Mouse (Mus musculus) neural tube, embryonic 14.5 days (tissue): Measurements from ENCODE around the gene Git1. TPM values are rescaled to one million over a fixed set of nuclear protein-coding genes. Genes with fewer than 3 reads are reported as not detected.
"Not testable (repeated sequence)": the region's sequence is repeated elsewhere in the genome, so short reads cannot be mapped to it uniquely, and the experiment has no call there.

Experiments
- ATAC-seq: fragments of 200-750 bp; cut with Nextera tagmentation; 2 replicates; pipeline ENCODE4 v1.8.0; 2017; ENCODE audit warnings: low read depth, mild to moderate bottlenecking, moderate TSS enrichment, moderate library complexity
- H3K27ac ChIP-seq: fragments of 300-500 bp; sonication (generic); 2 replicates; pipeline ENCODE4 v1.5.1; 2014; ENCODE audit warnings: low read depth, mild to moderate bottlenecking, control low read depth, low read length, moderate library complexity, mixed read lengths
- H3K27me3 ChIP-seq: fragments of 300-500 bp; sonication (generic); 2 replicates; pipeline ENCODE4 v1.6.1; 2014; ENCODE audit warnings: low read length; ENCODE audit not compliant: control insufficient read depth, insufficient read depth
- H3K36me3 ChIP-seq: fragments of 300-500 bp; sonication (generic); 2 replicates; pipeline ENCODE4 v1.6.1; 2014; ENCODE audit warnings: low read length, mixed read lengths; ENCODE audit not compliant: control insufficient read depth, insufficient read depth
- H3K4me1 ChIP-seq: fragments of 300-500 bp; sonication (generic); 2 replicates; pipeline ENCODE4 v1.6.1; 2014; ENCODE audit warnings: low read length; ENCODE audit not compliant: control insufficient read depth, insufficient read depth
- H3K4me2 ChIP-seq: fragments of 300-500 bp; sonication (generic); 2 replicates; pipeline ENCODE4 v1.6.1; 2014; ENCODE audit warnings: mild to moderate bottlenecking, low read depth, low read length, control low read depth
- H3K4me3 ChIP-seq: fragments of 300-500 bp; sonication (generic); 2 replicates; pipeline ENCODE4 v1.5.1; 2014; ENCODE audit warnings: low read depth, low read length, control low read depth, mixed read lengths
- H3K9ac ChIP-seq: fragments of 300-500 bp; sonication (generic); replicated peaks from 2 replicates; pipeline ENCODE4 v1.6.1; 2014; ENCODE audit warnings: low read depth, mild to moderate bottlenecking, control low read depth, low read length, mixed read lengths
- H3K9me3 ChIP-seq: fragments of 300-500 bp; sonication (generic); 2 replicates; pipeline ENCODE4 v1.6.1; 2016; ENCODE audit warnings: low read length; ENCODE audit not compliant: control insufficient read depth
- WGBS: fragments of 180-500 bp; shearing (Covaris S2); extraction: QIAGEN DNeasy Blood & Tissue Kit; methylation state at CpG from one replicate; pipeline ENCODE4 v1.1.7; 2014; 5-methylcytosine and 5-hydroxymethylcytosine counted together
- polyA plus RNA-seq: library from polyadenylated mRNA; unstranded; fragments of >200 nt; fragmentation: Nextera tagmentation; extraction: Ambion mirVana; gene quantifications from 2 replicates; pipeline ENCODE4 v1.2.1, GENCODE M21; 2014

Git1 gene
- polyA plus RNA-seq, 1 experiment from 2014 or later: 20.3 TPM

- Histone ChIP-seq H3K27ac (no peak within 1 kb of the TSS), H3K4me2 (no peak within 1 kb of the TSS), H3K9me3 (no peaks in the 10 kb centered on the region), H3K4me1 (peaks cover 17% of the 10 kb centered on the region), H3K9ac (no peak within 1 kb of the TSS), H3K36me3 (no peaks in the 10 kb centered on the region), H3K4me3 (no peak within 1 kb of the TSS), H3K27me3 (peaks cover 12% of the 10 kb centered on the region)
- ATAC-seq: no peak
- WGBS: 68% methylated on average over 5 of the region's 5 CpGs
Measured at GRCm38 (mm10) chr11:77519043-77519442, 25.7 kb downstream of the Git1 start, which contains the start of gene Gm10392. Gene Gm10392 (minus strand): TSS chr11:77519198.

GRCm38 (mm10) chr11:77520601-77521529, 27.5 kb downstream of the Git1 start:
- H3K27ac ChIP-seq: no peak overlapping the region
- peaks cover 6% of the 10 kb centered on the region; the same call in 1 of the 2 replicates for H3K27me3 ChIP-seq
- H3K36me3 ChIP-seq: no peaks in the 10 kb centered on the region
- H3K4me2 ChIP-seq: no peak overlapping the region
- no peak overlapping the region for H3K9ac ChIP-seq
- no peak for ATAC-seq
- no peak overlapping the region for H3K4me3 ChIP-seq
- peaks cover 4% of the 10 kb centered on the region for H3K4me1 ChIP-seq
- 50% methylated on average over 5 of the region's 5 CpGs for WGBS
- no peaks in the 10 kb centered on the region for H3K9me3 ChIP-seq

GRCm38 (mm10) chr11:77525804-77526486, 32.6 kb downstream of the Git1 start:
- Histone ChIP-seq H3K4me1 (no peaks in the 10 kb centered on the region), H3K4me2 (no peak overlapping the region), H3K27me3 (no peaks in the 10 kb centered on the region), H3K9me3 (no peaks in the 10 kb centered on the region), H3K4me3 (no peak overlapping the region), H3K36me3 (no peaks in the 10 kb centered on the region), H3K9ac (no peak overlapping the region), H3K27ac (no peak overlapping the region)
- no peak for ATAC-seq
- WGBS: 74% methylated on average over 3 of the region's 3 CpGs

- H3K9ac ChIP-seq, H3K4me1 ChIP-seq, H3K27ac ChIP-seq, H3K36me3 ChIP-seq, H3K27me3 ChIP-seq, H3K4me3 ChIP-seq, H3K9me3 ChIP-seq, ATAC-seq, H3K4me2 ChIP-seq: not testable (repeated sequence)
- WGBS: 95% methylated on average over 3 of the region's 3 CpGs
Measured at GRCm38 (mm10) chr11:77528420-77528819, 35.1 kb downstream of the Git1 start.

GRCm38 (mm10) chr11:77529644-77530043, 36.3 kb downstream of the Git1 start:
- no peak for ATAC-seq
- no peaks in the 10 kb centered on the region for H3K27me3 ChIP-seq

GRCm38 (mm10) chr11:77530862-77531261, 37.5 kb downstream of the Git1 start:
- Histone ChIP-seq H3K4me3 (no peak overlapping the region), H3K4me1 (no peaks in the 10 kb centered on the region), H3K36me3 (0 out of 2 replicates have a peak, but pooled peaks cover 5% of the 10 kb centered on the region), H3K9ac (no peak overlapping the region), H3K9me3 (no peaks in the 10 kb centered on the region), H3K27me3 (no peaks in the 10 kb centered on the region), H3K4me2 (no peak overlapping the region), H3K27ac (no peak overlapping the region)
- WGBS: 94% methylated on average over 2 of the region's 2 CpGs
- no peak for ATAC-seq

More at GRCm38 (mm10) chr11:77529644-77530043, 36.3 kb downstream of the Git1 start:
- 94% methylated on average over 3 of the region's 3 CpGs for WGBS
- H3K4me1 ChIP-seq: no peaks in the 10 kb centered on the region
- H3K4me3 ChIP-seq: no peak overlapping the region
- no peak overlapping the region for H3K27ac ChIP-seq
- H3K9me3 ChIP-seq: no peaks in the 10 kb centered on the region
- no peak overlapping the region for H3K4me2 ChIP-seq
- H3K36me3 ChIP-seq: 0 out of 2 replicates have a peak, but pooled peaks cover 4% of the 10 kb centered on the region
- no peak overlapping the region for H3K9ac ChIP-seq

- 89% methylated on average over 4 of the region's 4 CpGs for WGBS
- Histone ChIP-seq H3K4me1 (no peaks in the 10 kb centered on the region), H3K27ac (no peak overlapping the region)
Measured at GRCm38 (mm10) chr11:77532202-77532846, 39.0 kb downstream of the Git1 start.

GRCm38 (mm10) chr11:77545261-77545660, 51.9 kb downstream of the Git1 start:
- Histone ChIP-seq H3K27ac (no peak overlapping the region), H3K27me3 (no peaks in the 10 kb centered on the region), H3K9ac (no peak overlapping the region), H3K4me1 (no peaks in the 10 kb centered on the region), H3K4me3 (no peak overlapping the region), H3K36me3 (peaks cover 53% of the 10 kb centered on the region), H3K9me3 (no peaks in the 10 kb centered on the region), H3K4me2 (no peak overlapping the region)
- 96% methylated on average over 7 of the region's 7 CpGs for WGBS
- no peak for ATAC-seq

More at GRCm38 (mm10) chr11:77532202-77532846, 39.0 kb downstream of the Git1 start:
- Histone ChIP-seq H3K4me2 (no peak overlapping the region), H3K9me3 (no peaks in the 10 kb centered on the region), H3K36me3 (peaks cover 15% of the 10 kb centered on the region), H3K9ac (no peak overlapping the region), H3K27me3 (no peaks in the 10 kb centered on the region), H3K4me3 (no peak overlapping the region)
- ATAC-seq: no peak
